Mouse (Mus musculus): ENCODE data around the gene Dcn. TPM values are rescaled to one million over a fixed set of nuclear protein-coding genes. Genes with fewer than 3 reads are reported as not detected.
A peak's percentile ranks its signal among the peaks of the same experiment; 100 is the strongest.

Gene Dcn
- polyA plus RNA-seq (2015; fragmentation: Nextera tagmentation; extraction: Ambion mirVana) = 165 and 210 TPM in 2 replicates

- no peaks in the 10 kb centered on the region for H3K36me3 ChIP-seq
- peak within 1 kb of the TSS; percentile 48 for H3K4me2 ChIP-seq
- no peaks in the 10 kb centered on the region for H3K27me3 ChIP-seq
- peaks cover 11% of the 10 kb centered on the region for H3K4me1 ChIP-seq
- whole genome bisulfite sequencing = 11% methylated on average over 7 of the region's 7 CpGs
- peak within 1 kb of the TSS; percentile 23 for H3K4me3 ChIP-seq
- H3K9ac ChIP-seq = peak within 1 kb of the TSS; percentile 24
- H3K27ac ChIP-seq = peak within 1 kb of the TSS; percentile 79
- peak; percentile 72 for ATAC-seq (ENCODE audit: borderline replicate concordance, extremely low read depth, low FRiP score, low TSS enrichment)
- no peaks in the 10 kb centered on the region for H3K9me3 ChIP-seq
Measured at GRCm38 (mm10) chr10:97479004-97479766, at the start of gene Dcn. Dcn (plus strand) TSS chr10:97479609.

- H3K27me3 ChIP-seq = no peaks in the 10 kb centered on the region
- 50% methylated on average over 5 of the region's 5 CpGs for WGBS
- peak overlapping the region; percentile 8; the same call in 1 of the 2 replicates for H3K27ac ChIP-seq
- H3K9ac ChIP-seq = no peak overlapping the region
- H3K4me1 ChIP-seq = peaks cover 9% of the 10 kb centered on the region; the same call in 1 of the 2 replicates
- H3K9me3 ChIP-seq = no peaks in the 10 kb centered on the region
- peak; percentile 64; the same call in 1 of the 2 replicates for ATAC-seq (ENCODE audit: borderline replicate concordance, extremely low read depth, low FRiP score, low TSS enrichment)
- no peaks in the 10 kb centered on the region for H3K36me3 ChIP-seq
- no peak overlapping the region for H3K4me2 ChIP-seq
- no peak overlapping the region for H3K4me3 ChIP-seq
Measured at GRCm38 (mm10) chr10:97436662-97437061, 42.7 kb upstream of the Dcn start.

- H3K36me3 ChIP-seq = no peaks in the 10 kb centered on the region
- H3K9me3 ChIP-seq = no peaks in the 10 kb centered on the region
- no peak for ATAC-seq (ENCODE audit: borderline replicate concordance, extremely low read depth, low FRiP score, low TSS enrichment)
- no peak overlapping the region for H3K4me2 ChIP-seq
- H3K9ac ChIP-seq = no peak overlapping the region
- WGBS = 21% methylated on average over 2 of the region's 2 CpGs
- H3K27me3 ChIP-seq = no peaks in the 10 kb centered on the region
- no peak overlapping the region for H3K4me3 ChIP-seq
- no peak overlapping the region for H3K27ac ChIP-seq
- H3K4me1 ChIP-seq = no peaks in the 10 kb centered on the region
Measured at GRCm38 (mm10) chr10:97442300-97442699, 37.1 kb upstream of the Dcn start.

- no peak overlapping the region for H3K4me3 ChIP-seq
- no peaks in the 10 kb centered on the region for H3K9me3 ChIP-seq
- no peaks in the 10 kb centered on the region for H3K27me3 ChIP-seq
- WGBS = 76% methylated on average over 4 of the region's 4 CpGs
- H3K27ac ChIP-seq = no peak overlapping the region
- no peak overlapping the region for H3K4me2 ChIP-seq
- no peaks in the 10 kb centered on the region for H3K36me3 ChIP-seq
- ATAC-seq (ENCODE audit: borderline replicate concordance, extremely low read depth, low FRiP score, low TSS enrichment) = no peak
- H3K4me1 ChIP-seq = no peaks in the 10 kb centered on the region
- no peak overlapping the region for H3K9ac ChIP-seq
Measured at GRCm38 (mm10) chr10:97446486-97446885, 32.9 kb upstream of the Dcn start.

- H3K4me1 ChIP-seq = no peaks in the 10 kb centered on the region
- no peak for ATAC-seq (ENCODE audit: borderline replicate concordance, extremely low read depth, low FRiP score, low TSS enrichment)
- H3K27ac ChIP-seq = no peak overlapping the region
- H3K9ac ChIP-seq = no peak overlapping the region
- no peaks in the 10 kb centered on the region for H3K36me3 ChIP-seq
- WGBS = 88% methylated on average over 1 of the region's 1 CpGs
- no peaks in the 10 kb centered on the region for H3K27me3 ChIP-seq
- H3K4me3 ChIP-seq = no peak overlapping the region
- no peak overlapping the region for H3K4me2 ChIP-seq
- H3K9me3 ChIP-seq = no peaks in the 10 kb centered on the region
Measured at GRCm38 (mm10) chr10:97452886-97453285, 26.5 kb upstream of the Dcn start.

- H3K9ac ChIP-seq = no peak overlapping the region
- no peaks in the 10 kb centered on the region for H3K36me3 ChIP-seq
- H3K4me3 ChIP-seq = no peak overlapping the region
- no peak overlapping the region for H3K4me2 ChIP-seq
- 83% methylated on average over 9 of the region's 9 CpGs for WGBS
- no peaks in the 10 kb centered on the region for H3K27me3 ChIP-seq
- no peak overlapping the region for H3K27ac ChIP-seq
- ATAC-seq (ENCODE audit: borderline replicate concordance, extremely low read depth, low FRiP score, low TSS enrichment) = no peak
- no peaks in the 10 kb centered on the region for H3K9me3 ChIP-seq
- no peaks in the 10 kb centered on the region for H3K4me1 ChIP-seq
Measured at GRCm38 (mm10) chr10:97453529-97453928, 25.9 kb upstream of the Dcn start.

GRCm38 (mm10) chr10:97456993-97457392 is 22.4 kb upstream of the Dcn start:
- Histone ChIP-seq H3K4me1 (no peaks in the 10 kb centered on the region), H3K4me3 (no peak overlapping the region), H3K9ac (no peak overlapping the region), H3K27ac (no peak overlapping the region), H3K36me3 (no peaks in the 10 kb centered on the region), H3K9me3 (no peaks in the 10 kb centered on the region), H3K27me3 (no peaks in the 10 kb centered on the region), H3K4me2 (no peak overlapping the region)
- 83% methylated on average over 7 of the region's 7 CpGs for WGBS
- no peak for ATAC-seq (ENCODE audit: borderline replicate concordance, extremely low read depth, low FRiP score, low TSS enrichment)

GRCm38 (mm10) chr10:97466818-97467217 is 12.6 kb upstream of the Dcn start:
- no peaks in the 10 kb centered on the region for H3K27me3 ChIP-seq
- H3K27ac ChIP-seq = no peak overlapping the region
- no peak overlapping the region for H3K4me2 ChIP-seq
- no peaks in the 10 kb centered on the region for H3K36me3 ChIP-seq
- no peak overlapping the region for H3K9ac ChIP-seq
- WGBS = 64% methylated on average over 3 of the region's 3 CpGs
- H3K4me3 ChIP-seq = no peak overlapping the region
- ATAC-seq (ENCODE audit: borderline replicate concordance, extremely low read depth, low FRiP score, low TSS enrichment) = no peak
- H3K4me1 ChIP-seq = peaks cover 18% of the 10 kb centered on the region
- H3K9me3 ChIP-seq = no peaks in the 10 kb centered on the region

GRCm38 (mm10) chr10:97469411-97470140 is 9.8 kb upstream of the Dcn start:
- Histone ChIP-seq H3K9ac (no peak overlapping the region), H3K4me1 (peaks cover 18% of the 10 kb centered on the region), H3K4me3 (no peak overlapping the region), H3K36me3 (no peaks in the 10 kb centered on the region), H3K27ac (peak overlapping the region; percentile 72), H3K9me3 (no peaks in the 10 kb centered on the region), H3K4me2 (peak overlapping the region; percentile 16; the same call in 1 of the 2 replicates), H3K27me3 (no peaks in the 10 kb centered on the region)
- ATAC-seq (ENCODE audit: borderline replicate concordance, extremely low read depth, low FRiP score, low TSS enrichment) = peak; percentile 52; the same call in 1 of the 2 replicates
- WGBS = 37% methylated on average over 3 of the region's 3 CpGs

GRCm38 (mm10) chr10:97475460-97475859 is 3.9 kb upstream of the Dcn start:
- H3K9ac ChIP-seq = no peak overlapping the region
- ATAC-seq (ENCODE audit: borderline replicate concordance, extremely low read depth, low FRiP score, low TSS enrichment) = no peak
- H3K4me3 ChIP-seq = no peak overlapping the region
- no peak overlapping the region for H3K27ac ChIP-seq
- 32% methylated on average over 6 of the region's 6 CpGs for WGBS
- no peaks in the 10 kb centered on the region for H3K36me3 ChIP-seq
- no peaks in the 10 kb centered on the region for H3K27me3 ChIP-seq
- H3K4me2 ChIP-seq = no peak overlapping the region
- no peaks in the 10 kb centered on the region for H3K9me3 ChIP-seq
- peaks cover 20% of the 10 kb centered on the region for H3K4me1 ChIP-seq

- no peak for ATAC-seq (ENCODE audit: borderline replicate concordance, extremely low read depth, low FRiP score, low TSS enrichment)
- Histone ChIP-seq H3K4me2 (no peak overlapping the region), H3K36me3 (no peaks in the 10 kb centered on the region), H3K9ac (no peak overlapping the region), H3K4me1 (peaks cover 11% of the 10 kb centered on the region), H3K27me3 (no peaks in the 10 kb centered on the region), H3K9me3 (no peaks in the 10 kb centered on the region), H3K27ac (peak overlapping the region; percentile 60), H3K4me3 (no peak overlapping the region)
- 38% methylated on average over 3 of the region's 3 CpGs for WGBS
Measured at GRCm38 (mm10) chr10:97478259-97478658, 1.1 kb upstream of the Dcn start.

- Histone ChIP-seq H3K4me2 (no peak overlapping the region), H3K27me3 (no peaks in the 10 kb centered on the region)
- WGBS = 86% methylated on average over 5 of the region's 5 CpGs
Measured at GRCm38 (mm10) chr10:97482150-97482549, 2.7 kb downstream of the Dcn start.

More at GRCm38 (mm10) chr10:97482150-97482549, 2.7 kb downstream of the Dcn start:
- Histone ChIP-seq H3K27ac (no peak overlapping the region), H3K9ac (no peak overlapping the region), H3K36me3 (no peaks in the 10 kb centered on the region), H3K4me3 (no peak overlapping the region), H3K9me3 (no peaks in the 10 kb centered on the region), H3K4me1 (peaks cover 11% of the 10 kb centered on the region)
- no peak for ATAC-seq (ENCODE audit: borderline replicate concordance, extremely low read depth, low FRiP score, low TSS enrichment)

Measured in lung, embryonic 15.5 days (tissue).